Mouse (Mus musculus): ENCODE data around the gene Tmcc2.

GRCm38 (mm10) chr1:132307962-132308361, 83.1 kb downstream of the Tmcc2 start:
- TF ChIP-seq CTCF (IDR thresholded peaks at IDR 0.05; ENCODE audit: low read depth): peak; percentile 5; the same call in 1 of the 2 replicates
- no peak for TF ChIP-seq EP300 (IDR thresholded peaks at IDR 0.05; ENCODE audit: low read depth)
